Mouse (Mus musculus) frontal cortex, postnatal 36 days (tissue): ENCODE results near the gene Filip1l.

Experiments
- DNase-seq, 2 experiments: peaks; one replicate each; pipeline ENCODE4 v3.0.0; 2022; ENCODE audit warnings: low spot score in 2 of 2

Gene Filip1l

GRCm38 (mm10) chr16:57398387-57399214, 45.7 kb downstream of the Filip1l start:
- DNase-seq: peak; percentile 56 to 79

- DNase-seq: no peak
Measured at GRCm38 (mm10) chr16:57399566-57399965, 46.7 kb downstream of the Filip1l start.

- DNase-seq: no peak
Measured at GRCm38 (mm10) chr16:57401702-57402101, 48.8 kb downstream of the Filip1l start.

- no peak for DNase-seq
Measured at GRCm38 (mm10) chr16:57402910-57403309, 50.0 kb downstream of the Filip1l start.

GRCm38 (mm10) chr16:57403825-57404224, 50.9 kb downstream of the Filip1l start:
- DNase-seq: no peak

- DNase-seq: peak; percentile 12 to 25
Measured at GRCm38 (mm10) chr16:57412766-57413165, 59.9 kb downstream of the Filip1l start.

- no peak for DNase-seq
Measured at GRCm38 (mm10) chr16:57416049-57416448, 63.2 kb downstream of the Filip1l start.

- DNase-seq: no peak
Measured at GRCm38 (mm10) chr16:57417017-57417416, 64.1 kb downstream of the Filip1l start.

- DNase-seq: no peak
Measured at GRCm38 (mm10) chr16:57417955-57418354, 65.1 kb downstream of the Filip1l start.

GRCm38 (mm10) chr16:57419332-57419731, 66.4 kb downstream of the Filip1l start:
- no peak for DNase-seq

GRCm38 (mm10) chr16:57419881-57420280, 67.0 kb downstream of the Filip1l start:
- DNase-seq: no peak

GRCm38 (mm10) chr16:57420773-57421556, 68.1 kb downstream of the Filip1l start:
- DNase-seq: no peak

- no peak for DNase-seq
Measured at GRCm38 (mm10) chr16:57421680-57422417, 69.0 kb downstream of the Filip1l start.

GRCm38 (mm10) chr16:57423001-57423800, 70.3 kb downstream of the Filip1l start:
- no peak for DNase-seq

- DNase-seq: no peak
Measured at GRCm38 (mm10) chr16:57426680-57427079, 73.8 kb downstream of the Filip1l start.

- no peak for DNase-seq
Measured at GRCm38 (mm10) chr16:57427516-57428285, 74.8 kb downstream of the Filip1l start.

- no peak for DNase-seq
Measured at GRCm38 (mm10) chr16:57428977-57429376, 76.1 kb downstream of the Filip1l start.

GRCm38 (mm10) chr16:57431294-57431693, 78.4 kb downstream of the Filip1l start:
- no peak for DNase-seq

GRCm38 (mm10) chr16:57433173-57433572, 80.3 kb downstream of the Filip1l start:
- DNase-seq: no peak

- DNase-seq: no peak
Measured at GRCm38 (mm10) chr16:57433671-57434070, 80.8 kb downstream of the Filip1l start.

- DNase-seq: no peak
Measured at GRCm38 (mm10) chr16:57434640-57435039, 81.7 kb downstream of the Filip1l start.
